Mouse (Mus musculus) telencephalon, adult 2 months (tissue): Measurements from ENCODE around the gene Bicdl1.

Source experiments
- DNase-seq: peaks from one replicate; pipeline ENCODE4 v3.0.0-alpha.2; 2011; ENCODE audit warnings: low read depth, low spot score

Gene Bicdl1

GRCm38 (mm10) chr5:115626237-115626886, 105.1 kb downstream of the Bicdl1 start:
- DNase-seq: no peak

GRCm38 (mm10) chr5:115623694-115624440, 107.6 kb downstream of the Bicdl1 start:
- DNase-seq: no peak

- no peak for DNase-seq
Observed at GRCm38 (mm10) chr5:115622686-115623085, 108.7 kb downstream of the Bicdl1 start.

GRCm38 (mm10) chr5:115619690-115620089, 111.7 kb downstream of the Bicdl1 start:
- no peak for DNase-seq

- no peak for DNase-seq
Observed at GRCm38 (mm10) chr5:115614948-115615347, 116.5 kb downstream of the Bicdl1 start.

- peak; percentile 42 for DNase-seq
Observed at GRCm38 (mm10) chr5:115613332-115613731, 118.1 kb downstream of the Bicdl1 start.

- no peak for DNase-seq
Observed at GRCm38 (mm10) chr5:115611566-115611965, 119.9 kb downstream of the Bicdl1 start.

GRCm38 (mm10) chr5:115603561-115603960, 127.9 kb downstream of the Bicdl1 start:
- no peak for DNase-seq
